Mouse (Mus musculus) liver, embryonic 16.5 days (tissue): ENCODE results near the gene Slc24a3. TPM values are rescaled to one million over a fixed set of nuclear protein-coding genes. Genes with fewer than 3 reads are reported as not detected.

Source experiments
- ATAC-seq: fragments of 200-750 bp; cut with Nextera tagmentation; 2 replicates; pipeline ENCODE4 v1.8.0; 2017; ENCODE audit warnings: low read depth, mild to moderate bottlenecking, moderate number of reproducible peaks, moderate library complexity
- H3K27ac ChIP-seq: fragments of 300-500 bp; sonication (generic); 2 replicates; pipeline ENCODE4 v1.5.1; 2014; ENCODE audit warnings: mild to moderate bottlenecking, low read length
- H3K27me3 ChIP-seq: fragments of 300-500 bp; sonication (generic); 2 replicates; pipeline ENCODE4 v1.6.1; 2014; ENCODE audit warnings: low read depth, low read length, mixed read lengths; ENCODE audit not compliant: control insufficient read depth, insufficient read depth
- H3K36me3 ChIP-seq: fragments of 300-500 bp; sonication (generic); 2 replicates; pipeline ENCODE4 v1.6.1; 2014; ENCODE audit warnings: mild to moderate bottlenecking; ENCODE audit not compliant: control insufficient read depth, insufficient read depth
- H3K4me1 ChIP-seq: fragments of 300-500 bp; sonication (generic); 2 replicates; pipeline ENCODE4 v1.6.1; 2014; ENCODE audit warnings: low read depth, low read length, mixed read lengths; ENCODE audit not compliant: control insufficient read depth
- H3K4me2 ChIP-seq: fragments of 300-500 bp; sonication (generic); 2 replicates; pipeline ENCODE4 v1.6.1; 2014; ENCODE audit warnings: low read depth, low read length, mixed read lengths
- H3K4me3 ChIP-seq: fragments of 300-500 bp; sonication (generic); 2 replicates; pipeline ENCODE4 v1.5.1; 2014; ENCODE audit warnings: low read depth, mild to moderate bottlenecking, low read length
- H3K9ac ChIP-seq: fragments of 300-500 bp; sonication (generic); 2 replicates; pipeline ENCODE4 v1.6.1; 2014; ENCODE audit warnings: low read depth, low read length
- H3K9me3 ChIP-seq: fragments of 300-500 bp; sonication (generic); replicated peaks from 2 replicates; pipeline ENCODE4 v1.6.1; 2016; ENCODE audit warnings: low read length; ENCODE audit not compliant: control insufficient read depth
- WGBS: fragments of 180-500 bp; shearing (Covaris S2); extraction: QIAGEN DNeasy Blood & Tissue Kit; methylation state at CpG from one replicate; pipeline ENCODE4 v1.1.7; 2014; ENCODE audit not compliant: insufficient replicate concordance; 5-methylcytosine and 5-hydroxymethylcytosine counted together
- polyA plus RNA-seq: library from polyadenylated mRNA; unstranded; fragments of >200 nt; fragmentation: Nextera tagmentation; extraction: Ambion mirVana; gene quantifications from 2 replicates; pipeline ENCODE4 v1.2.1, GENCODE M21; 2015

Slc24a3 gene
- polyA plus RNA-seq, 1 experiment from 2014 or later = 0.40 TPM

GRCm38 (mm10) chr2:145385220-145385619 is 217.7 kb downstream of the Slc24a3 start:
- 62% methylated on average over 3 of the region's 3 CpGs for WGBS
- Histone ChIP-seq H3K9me3 (no peaks in the 10 kb centered on the region), H3K9ac (no peak overlapping the region), H3K4me3 (no peak overlapping the region), H3K4me1 (no peaks in the 10 kb centered on the region), H3K36me3 (no peaks in the 10 kb centered on the region), H3K27me3 (no peaks in the 10 kb centered on the region), H3K27ac (no peak overlapping the region), H3K4me2 (no peak overlapping the region)
- ATAC-seq = no peak

- Histone ChIP-seq H3K9ac (no peak overlapping the region), H3K4me3 (no peak overlapping the region), H3K36me3 (no peaks in the 10 kb centered on the region), H3K4me2 (no peak overlapping the region), H3K27ac (no peak overlapping the region), H3K27me3 (no peaks in the 10 kb centered on the region), H3K4me1 (no peaks in the 10 kb centered on the region), H3K9me3 (no peaks in the 10 kb centered on the region)
- no peak for ATAC-seq
- 16% methylated on average over 1 of the region's 1 CpGs for WGBS
Measured at GRCm38 (mm10) chr2:145385773-145386172, 218.2 kb downstream of the Slc24a3 start.

GRCm38 (mm10) chr2:145395804-145396203 is 228.2 kb downstream of the Slc24a3 start:
- Histone ChIP-seq H3K27me3 (no peaks in the 10 kb centered on the region), H3K27ac (no peak overlapping the region), H3K4me3 (no peak overlapping the region), H3K9me3 (no peaks in the 10 kb centered on the region), H3K4me2 (no peak overlapping the region), H3K9ac (no peak overlapping the region), H3K36me3 (no peaks in the 10 kb centered on the region), H3K4me1 (no peaks in the 10 kb centered on the region)
- no peak for ATAC-seq
- 51% methylated on average over 3 of the region's 3 CpGs for WGBS

GRCm38 (mm10) chr2:145396579-145396978 is 229.0 kb downstream of the Slc24a3 start:
- H3K9ac ChIP-seq = no peak overlapping the region
- no peaks in the 10 kb centered on the region for H3K27me3 ChIP-seq
- no peak overlapping the region for H3K4me3 ChIP-seq
- H3K4me2 ChIP-seq = no peak overlapping the region
- H3K36me3 ChIP-seq = no peaks in the 10 kb centered on the region
- H3K27ac ChIP-seq = no peak overlapping the region
- ATAC-seq = no peak
- H3K9me3 ChIP-seq = no peaks in the 10 kb centered on the region
- 40% methylated on average over 7 of the region's 7 CpGs for WGBS
- no peaks in the 10 kb centered on the region for H3K4me1 ChIP-seq

GRCm38 (mm10) chr2:145397456-145398206 is 230.1 kb downstream of the Slc24a3 start:
- H3K36me3 ChIP-seq = no peaks in the 10 kb centered on the region
- no peaks in the 10 kb centered on the region for H3K9me3 ChIP-seq
- H3K4me1 ChIP-seq = no peaks in the 10 kb centered on the region
- 64% methylated on average over 10 of the region's 10 CpGs for WGBS
- no peak overlapping the region for H3K9ac ChIP-seq
- no peak overlapping the region for H3K4me2 ChIP-seq
- H3K4me3 ChIP-seq = no peak overlapping the region
- no peaks in the 10 kb centered on the region for H3K27me3 ChIP-seq
- no peak for ATAC-seq
- H3K27ac ChIP-seq = no peak overlapping the region

GRCm38 (mm10) chr2:145401240-145401805 is 233.8 kb downstream of the Slc24a3 start:
- no peak for ATAC-seq
- no peaks in the 10 kb centered on the region for H3K27me3 ChIP-seq
- H3K9me3 ChIP-seq = no peaks in the 10 kb centered on the region
- no peak overlapping the region for H3K4me2 ChIP-seq
- H3K9ac ChIP-seq = no peak overlapping the region
- no peak overlapping the region for H3K27ac ChIP-seq
- WGBS = 52% methylated on average over 6 of the region's 6 CpGs
- H3K36me3 ChIP-seq = no peaks in the 10 kb centered on the region
- H3K4me1 ChIP-seq = no peaks in the 10 kb centered on the region
- no peak overlapping the region for H3K4me3 ChIP-seq

GRCm38 (mm10) chr2:145401996-145402395 is 234.4 kb downstream of the Slc24a3 start:
- Histone ChIP-seq H3K36me3 (no peaks in the 10 kb centered on the region), H3K27ac (no peak overlapping the region), H3K27me3 (no peaks in the 10 kb centered on the region), H3K9me3 (no peaks in the 10 kb centered on the region), H3K4me3 (no peak overlapping the region), H3K9ac (no peak overlapping the region), H3K4me1 (no peaks in the 10 kb centered on the region), H3K4me2 (no peak overlapping the region)
- 51% methylated on average over 2 of the region's 2 CpGs for WGBS
- no peak for ATAC-seq

- WGBS = 66% methylated on average over 11 of the region's 11 CpGs
Measured at GRCm38 (mm10) chr2:145404818-145405531, 237.4 kb downstream of the Slc24a3 start.

GRCm38 (mm10) chr2:145405746-145406145 is 238.2 kb downstream of the Slc24a3 start:
- H3K9ac ChIP-seq = no peak overlapping the region
- no peaks in the 10 kb centered on the region for H3K36me3 ChIP-seq
- H3K27me3 ChIP-seq = no peaks in the 10 kb centered on the region
- H3K4me1 ChIP-seq = no peaks in the 10 kb centered on the region
- no peaks in the 10 kb centered on the region for H3K9me3 ChIP-seq
- ATAC-seq = no peak
- no peak overlapping the region for H3K27ac ChIP-seq
- H3K4me2 ChIP-seq = no peak overlapping the region
- H3K4me3 ChIP-seq = no peak overlapping the region
- WGBS = 45% methylated on average over 4 of the region's 4 CpGs

More at GRCm38 (mm10) chr2:145404818-145405531, 237.4 kb downstream of the Slc24a3 start:
- Histone ChIP-seq H3K4me3 (no peak overlapping the region), H3K36me3 (no peaks in the 10 kb centered on the region), H3K27me3 (no peaks in the 10 kb centered on the region), H3K4me2 (no peak overlapping the region), H3K9me3 (no peaks in the 10 kb centered on the region), H3K9ac (no peak overlapping the region), H3K4me1 (no peaks in the 10 kb centered on the region), H3K27ac (no peak overlapping the region)
- no peak for ATAC-seq
